Mouse (Mus musculus) monocyte, adult 5-6 weeks (primary cell): ENCODE measurements around the gene Camkv. TPM values are rescaled to one million over a fixed set of nuclear protein-coding genes. Genes with fewer than 3 reads are reported as not detected.

Experiments
- ATAC-seq: fragments of 153-309, 156-312 bp; replicated peaks from 2 replicates; pipeline ENCODE4 v1.8.0; 2017; ENCODE audit warnings: mild to moderate bottlenecking; ENCODE audit not compliant: low TSS enrichment, insufficient number of reproducible peaks, severe bottlenecking, poor library complexity, low FRiP score
- total RNA-seq: library from RNA; stranded (forward); fragments of 200-1000, 200-491, 200-594 nt; gene quantifications from 3 replicates; pipeline ENCODE4 v1.2.3, GENCODE M21; 2017

Camkv gene
- total RNA-seq, 1 experiment from 2014 or later = not detected

DNA sequence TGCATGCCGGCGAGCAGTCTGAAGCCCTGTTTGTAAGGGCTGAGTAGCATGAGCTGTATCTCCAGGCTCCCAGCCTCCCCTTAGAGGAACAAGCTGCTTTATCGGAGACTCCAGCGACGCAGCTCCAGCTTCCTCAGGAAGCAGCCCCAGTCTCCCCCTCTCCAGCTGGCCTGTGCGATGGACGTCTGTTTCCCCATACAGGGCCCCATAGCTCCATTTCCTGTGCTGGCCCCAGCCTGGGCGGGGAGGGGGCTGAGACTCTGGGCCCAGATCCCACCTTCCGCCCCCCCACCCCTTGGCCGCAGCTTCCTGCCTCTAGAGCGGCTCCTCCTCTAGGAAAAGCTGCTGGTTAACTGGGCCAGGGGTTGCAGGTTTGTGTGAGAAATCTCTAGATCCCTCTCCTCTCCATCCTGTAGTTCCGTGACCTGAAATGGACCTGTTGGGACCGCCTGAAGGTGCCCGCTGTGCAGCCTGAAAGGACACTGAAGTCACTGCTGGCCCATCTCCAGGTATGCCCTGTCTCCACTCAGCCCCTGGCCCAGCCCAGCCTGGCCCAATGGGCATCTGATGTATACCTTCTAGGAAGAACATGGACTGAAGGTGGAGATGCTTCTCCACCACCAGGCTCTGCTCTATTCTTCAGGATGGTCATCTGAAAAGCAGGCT, 47.3 kb downstream of the Camkv start, which contains the start of gene Gm20661:
Gene Gm20661 (plus strand): TSS at position 378 of the 666 bp plus-strand sequence.
- ATAC-seq = 0 out of 2 replicates have a peak, but pooled peaks have one; percentile 28

GRCm38 (mm10) chr9:107983421-107983890, 48.0 kb downstream of the Camkv start:
- no peak for ATAC-seq

- no peak for ATAC-seq
Observed at GRCm38 (mm10) chr9:107984052-107984753, 48.7 kb downstream of the Camkv start.

- ATAC-seq = no peak
Observed at GRCm38 (mm10) chr9:107984754-107985055, 49.2 kb downstream of the Camkv start.

- peak; percentile 60 for ATAC-seq
Observed at GRCm38 (mm10) chr9:107985131-107986119, 50.0 kb downstream of the Camkv start, which contains the start of gene Inka1. Inka1 (minus strand) TSS chr9:107985879.

GRCm38 (mm10) chr9:107986376-107986775, 50.9 kb downstream of the Camkv start:
- peak; percentile 64 for ATAC-seq

GRCm38 (mm10) chr9:107987950-107988349, 52.5 kb downstream of the Camkv start:
- ATAC-seq = no peak

DNA sequence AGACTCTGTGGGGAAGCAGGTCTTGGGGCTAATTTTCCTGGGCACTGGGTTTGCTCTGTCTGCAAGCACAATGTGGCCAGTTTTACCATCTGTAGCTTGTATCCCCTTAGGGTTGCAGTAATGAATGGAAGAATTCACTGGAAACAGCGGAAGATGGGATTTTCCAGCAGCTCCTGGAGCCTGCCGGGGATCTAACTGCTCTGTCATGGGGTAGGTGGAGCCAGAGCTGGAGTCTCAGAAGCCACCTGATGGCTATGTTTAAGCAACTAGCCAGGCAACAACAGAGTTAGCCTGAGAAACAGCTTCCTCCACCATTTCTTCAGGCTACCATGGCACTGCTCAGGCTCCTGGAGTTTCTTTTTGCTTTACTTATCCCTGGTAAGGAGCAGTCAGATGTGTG, 56.7 kb downstream of the Camkv start, which contains the start of gene Cdhr4:
Gene Cdhr4 (plus strand): TSS at position 301 of the 400 bp plus-strand sequence.
- ATAC-seq = no peak

DNA sequence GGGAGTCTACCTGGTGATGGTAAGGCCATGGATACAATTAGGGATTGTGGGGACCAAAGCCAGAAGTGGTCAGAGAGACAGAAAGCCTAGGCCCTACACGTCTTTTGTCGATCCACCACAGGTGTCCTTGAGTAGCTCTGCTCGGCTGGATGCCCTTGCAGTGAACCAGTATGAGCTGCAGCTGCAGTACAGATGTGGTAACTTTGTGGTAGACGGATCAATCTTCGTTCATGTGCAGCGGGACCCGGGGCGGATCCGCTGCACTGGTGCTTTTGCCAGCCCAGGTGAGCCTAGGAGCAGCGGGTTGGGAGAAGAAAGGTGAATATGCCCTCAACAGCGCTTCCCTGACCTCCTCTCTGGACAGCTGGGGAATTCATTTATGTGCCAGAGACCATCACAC, 57.5 kb downstream of the Camkv start:
- no peak for ATAC-seq

- no peak for ATAC-seq
Observed at GRCm38 (mm10) chr9:107994464-107994863, 59.0 kb downstream of the Camkv start.

GRCm38 (mm10) chr9:107995513-107995912, 60.0 kb downstream of the Camkv start:
- no peak for ATAC-seq

DNA sequence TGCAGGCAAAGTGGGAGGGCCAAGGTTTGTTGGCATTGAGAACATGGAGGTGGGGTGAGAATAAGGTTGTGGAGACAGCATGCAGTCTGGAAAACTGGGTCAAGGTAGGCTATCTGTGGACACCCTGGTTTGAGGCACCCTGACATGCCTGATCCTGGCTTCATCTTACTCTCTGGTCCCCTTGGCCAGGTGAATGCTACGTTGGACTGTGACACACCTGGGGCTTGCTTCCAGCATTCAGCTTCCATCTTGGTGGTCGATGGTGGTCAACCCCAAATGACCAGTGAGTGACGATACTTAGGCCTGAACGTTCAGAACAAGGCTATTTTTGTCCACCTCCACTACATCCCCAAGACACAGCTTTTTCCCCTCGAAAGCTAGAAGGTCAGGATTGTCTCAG, 60.6 kb downstream of the Camkv start, which contains the start of gene Gm20662:
Gene Gm20662 (plus strand): TSS at position 301 of the 400 bp plus-strand sequence.
- no peak for ATAC-seq

Other genes starting within 250 kb of the Camkv start
- not detected in 3 replicates for gene Sema3f, start 225.2 kb upstream of the Camkv start, total RNA-seq
- 339 to 489 TPM (median 412 TPM) in 3 replicates for gene Rbm5, start 164.7 kb upstream of the Camkv start, total RNA-seq
- gene Rbm6, start 62.4 kb upstream of the Camkv start, total RNA-seq = 166 to 202 TPM (median 177 TPM) in 3 replicates
- 13.0 to 22.8 TPM (median 16.4 TPM) in 3 replicates for gene Mon1a, start 47.5 kb upstream of the Camkv start, total RNA-seq
- gene Mst1r, start 28.8 kb upstream of the Camkv start, total RNA-seq = 0.29 to 3.2 TPM (median 1.6 TPM) in 3 replicates
- 0.19 TPM in 1 of 3 replicates, not detected in the others for gene Actl11, start 7.2 kb upstream of the Camkv start, total RNA-seq
- 1.5 to 1.8 TPM (median 1.6 TPM) in 3 replicates for gene Traip, start 14.5 kb downstream of the Camkv start, total RNA-seq
- 40.1 to 97.0 TPM (median 50.1 TPM) in 3 replicates for gene Uba7, start 39.8 kb downstream of the Camkv start, total RNA-seq
- gene Gm20661, start 47.4 kb downstream of the Camkv start, total RNA-seq = not detected in 3 replicates
- gene Inka1, start 50.2 kb downstream of the Camkv start, total RNA-seq = 3.7 to 14.4 TPM (median 10.5 TPM) in 3 replicates
- 2.8 TPM in 1 of 3 replicates, not detected in the others for gene Cdhr4, start 56.8 kb downstream of the Camkv start, total RNA-seq
- gene Gm20662, start 60.7 kb downstream of the Camkv start, total RNA-seq = 1.5 to 2.6 TPM in 2 of 3 replicates, not detected in the other
- gene Ip6k1, start 66.8 kb downstream of the Camkv start, total RNA-seq = 47.0 to 167 TPM (median 102 TPM) in 3 replicates
- gene Gmppb, start 113.6 kb downstream of the Camkv start, total RNA-seq = 4.5 to 19.8 TPM (median 15.8 TPM) in 3 replicates
- gene Amigo3, start 117.5 kb downstream of the Camkv start, total RNA-seq = 2.5 to 3.5 TPM in 2 of 3 replicates, not detected in the other
- gene Mst1, start 144.8 kb downstream of the Camkv start, total RNA-seq = not detected in 3 replicates
- gene Rnf123, start 147.7 kb downstream of the Camkv start, total RNA-seq = 21.5 to 53.5 TPM (median 30.5 TPM) in 3 replicates
- gene Apeh, start 158.9 kb downstream of the Camkv start, total RNA-seq = 63.3 to 124 TPM (median 97.2 TPM) in 3 replicates